Mouse (Mus musculus): ENCODE measurements at regions not wholly inside any gene's neighbourhood (a gene's known extent, or its start where the extent isn't known, plus 50 kb on each side); places are given as distances from the start of the nearest gene placed in this dataset.

GRCm38 (mm10) chrX:162274581-162274980 lies 115.1 kb upstream of the Nhs start:
- Histone ChIP-seq H3K36me3 (no peaks in the 10 kb centered on the region), H3K27me3 (ENCODE audit: insufficient read depth, poor library complexity, severe bottlenecking) (no peaks in the 10 kb centered on the region), H3K4me1 (no peaks in the 10 kb centered on the region), H3K4me3 (no peak overlapping the region), H3K27ac (no peak overlapping the region), H3K9me3 (no peaks in the 10 kb centered on the region)
- no peak for DNase-seq (ENCODE audit: low spot score)
- 71% methylated on average over 5 of the region's 5 CpGs for WGBS

DNA sequence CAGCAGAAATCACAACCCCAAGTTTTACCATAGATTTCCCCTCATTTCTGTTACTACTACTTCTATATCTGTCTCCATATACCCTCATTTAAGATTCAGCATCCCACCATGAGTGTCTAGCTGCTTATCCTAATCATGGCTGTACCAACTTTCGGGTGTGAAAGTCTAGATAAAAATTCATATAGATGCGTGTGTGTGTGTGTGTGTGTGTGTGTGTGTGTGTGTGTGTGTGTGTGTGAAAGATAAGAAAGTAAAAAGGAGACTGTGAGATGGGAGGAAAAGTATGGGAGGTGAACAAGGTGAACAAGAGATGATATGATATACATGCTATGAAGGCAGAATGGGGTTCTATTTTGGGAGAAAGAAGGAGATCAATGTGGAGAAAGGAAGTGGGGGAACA lies 111.7 kb upstream of the Nhs start:
- 57% methylated on average over 2 of the region's 2 CpGs for WGBS
- no peaks in the 10 kb centered on the region for H3K27me3 ChIP-seq (ENCODE audit: insufficient read depth, poor library complexity, severe bottlenecking)
- no peak overlapping the region for H3K27ac ChIP-seq
- no peak for DNase-seq (ENCODE audit: low spot score)
- H3K4me1 ChIP-seq: no peaks in the 10 kb centered on the region
- no peaks in the 10 kb centered on the region for H3K9me3 ChIP-seq
- H3K4me3 ChIP-seq: no peak overlapping the region
- H3K36me3 ChIP-seq: no peaks in the 10 kb centered on the region

DNA sequence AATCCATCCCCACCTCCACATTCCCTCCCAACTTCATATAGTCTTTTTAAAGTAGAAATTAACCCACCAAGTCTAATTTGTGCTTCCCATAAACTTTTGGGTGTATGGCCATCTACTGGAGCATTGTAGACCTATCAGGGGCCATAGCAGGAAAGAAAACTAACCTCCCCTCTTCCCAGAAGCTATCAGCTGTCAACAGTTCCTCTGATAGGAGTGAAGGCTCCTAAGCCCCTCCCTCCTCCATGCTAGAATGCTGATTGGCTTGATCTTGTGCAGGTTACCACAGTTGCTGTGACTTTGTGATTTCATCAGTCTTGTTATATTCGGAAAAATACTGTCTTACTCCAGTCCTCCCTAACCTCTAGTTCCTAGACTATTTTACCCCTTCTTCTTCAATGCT lies 109.4 kb upstream of the Nhs start:
- H3K36me3 ChIP-seq: no peaks in the 10 kb centered on the region
- 70% methylated on average over 1 of the region's 1 CpGs for WGBS
- no peak for DNase-seq (ENCODE audit: low spot score)
- H3K4me1 ChIP-seq: no peaks in the 10 kb centered on the region
- H3K9me3 ChIP-seq: no peaks in the 10 kb centered on the region
- no peaks in the 10 kb centered on the region for H3K27me3 ChIP-seq (ENCODE audit: insufficient read depth, poor library complexity, severe bottlenecking)
- no peak overlapping the region for H3K27ac ChIP-seq
- no peak overlapping the region for H3K4me3 ChIP-seq

DNA sequence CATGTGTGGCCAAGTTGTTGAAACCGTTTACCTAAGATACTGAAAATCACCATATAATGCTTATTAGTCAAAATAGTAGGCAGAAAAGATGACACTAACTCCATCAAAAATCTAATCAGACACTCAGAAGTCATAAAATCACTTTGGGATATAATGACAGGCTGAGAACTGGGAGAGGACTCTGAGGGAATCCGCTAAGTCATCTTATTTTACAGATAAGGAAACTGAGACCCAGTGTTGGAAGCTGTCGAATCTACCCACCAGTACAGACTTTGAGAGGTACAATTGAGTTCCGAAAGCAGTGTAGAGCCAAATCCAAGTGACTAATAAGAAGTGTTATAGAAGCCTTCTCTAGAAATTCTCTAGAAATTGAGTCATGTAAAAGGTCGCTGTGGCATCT lies 108.6 kb upstream of the Nhs start:
- Histone ChIP-seq H3K4me1 (no peaks in the 10 kb centered on the region), H3K36me3 (no peaks in the 10 kb centered on the region), H3K27ac (no peak overlapping the region), H3K9me3 (no peaks in the 10 kb centered on the region), H3K27me3 (ENCODE audit: insufficient read depth, poor library complexity, severe bottlenecking) (no peaks in the 10 kb centered on the region), H3K4me3 (no peak overlapping the region)
- 77% methylated on average over 5 of the region's 5 CpGs for WGBS
- DNase-seq (ENCODE audit: low spot score): no peak

DNA sequence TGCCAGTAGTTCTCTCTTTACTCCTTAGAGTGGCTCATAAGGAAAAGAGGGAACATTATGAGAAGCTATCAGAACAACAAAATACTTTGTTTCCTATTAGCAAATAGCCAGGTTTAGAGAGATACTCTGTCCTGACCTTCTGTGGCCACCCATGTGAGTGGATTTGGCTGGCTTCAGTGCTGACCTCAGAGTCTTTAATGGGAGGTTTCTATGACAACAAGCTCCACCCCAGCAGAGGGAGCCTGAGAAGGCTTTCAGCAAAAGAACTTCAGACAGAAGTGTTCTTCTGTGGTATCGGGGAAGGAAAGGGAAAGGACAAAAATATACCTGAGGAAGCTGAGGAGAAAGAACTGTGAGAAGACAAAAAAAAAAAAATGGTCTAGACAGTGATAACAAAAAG lies 108.1 kb upstream of the Nhs start:
- 33% methylated on average over 1 of the region's 1 CpGs for WGBS
- H3K9me3 ChIP-seq: no peaks in the 10 kb centered on the region
- no peaks in the 10 kb centered on the region for H3K36me3 ChIP-seq
- no peaks in the 10 kb centered on the region for H3K4me1 ChIP-seq
- DNase-seq (ENCODE audit: low spot score): no peak
- no peaks in the 10 kb centered on the region for H3K27me3 ChIP-seq (ENCODE audit: insufficient read depth, poor library complexity, severe bottlenecking)
- no peak overlapping the region for H3K27ac ChIP-seq
- no peak overlapping the region for H3K4me3 ChIP-seq

GRCm38 (mm10) chrX:162266769-162267168 lies 107.2 kb upstream of the Nhs start:
- no peaks in the 10 kb centered on the region for H3K27me3 ChIP-seq (ENCODE audit: insufficient read depth, poor library complexity, severe bottlenecking)
- 62% methylated on average over 1 of the region's 1 CpGs for WGBS
- DNase-seq (ENCODE audit: low spot score): no peak
- H3K27ac ChIP-seq: no peak overlapping the region
- H3K36me3 ChIP-seq: no peaks in the 10 kb centered on the region
- H3K4me3 ChIP-seq: no peak overlapping the region
- no peaks in the 10 kb centered on the region for H3K9me3 ChIP-seq
- H3K4me1 ChIP-seq: no peaks in the 10 kb centered on the region

DNA sequence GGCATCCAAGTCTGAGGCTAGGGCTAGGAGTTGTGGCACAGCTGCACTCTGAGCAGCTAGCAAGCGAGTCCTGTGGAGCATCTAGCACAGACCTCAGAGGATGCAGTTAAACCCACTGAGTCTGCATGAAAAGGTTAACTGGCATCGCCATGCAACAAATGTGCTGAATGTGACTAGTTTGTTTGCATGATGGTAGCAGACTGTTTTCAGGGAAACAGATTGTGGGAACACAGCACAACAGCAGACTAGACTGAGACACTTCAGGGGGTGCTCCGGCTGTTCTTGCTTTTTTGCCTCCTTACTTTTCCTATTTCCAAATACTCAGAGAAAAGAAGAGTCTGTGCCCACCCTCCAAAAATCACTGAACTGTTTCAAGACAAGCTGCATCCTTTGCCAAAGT lies 97.9 kb upstream of the Nhs start:
- Histone ChIP-seq H3K36me3 (no peaks in the 10 kb centered on the region), H3K27me3 (ENCODE audit: insufficient read depth, poor library complexity, severe bottlenecking) (peaks cover 3% of the 10 kb centered on the region; the same call in 1 of the 2 replicates), H3K4me3 (no peak overlapping the region), H3K4me1 (no peaks in the 10 kb centered on the region), H3K9me3 (no peaks in the 10 kb centered on the region), H3K27ac (no peak overlapping the region)
- WGBS: 75% methylated on average over 3 of the region's 3 CpGs
- DNase-seq (ENCODE audit: low spot score): no peak

DNA sequence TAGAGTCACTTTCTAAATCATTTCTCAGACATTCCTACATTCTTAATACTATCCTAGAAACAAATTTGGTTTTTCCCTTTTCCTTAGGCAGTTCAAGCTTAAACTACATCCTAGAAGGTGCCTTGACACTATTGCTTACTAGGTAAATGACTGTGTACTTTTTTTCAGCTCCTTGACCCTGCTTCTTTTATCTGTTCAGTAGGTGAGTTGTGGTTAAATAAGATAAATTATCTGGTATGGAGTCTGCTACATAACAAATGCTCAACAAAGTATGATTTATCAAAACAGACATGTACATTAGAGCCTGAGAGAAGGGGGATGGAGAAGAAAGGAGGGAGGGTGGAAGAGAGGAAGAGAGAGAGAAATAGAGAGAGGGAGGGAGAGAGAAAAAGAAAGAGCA lies 96.3 kb upstream of the Nhs start:
- Histone ChIP-seq H3K4me1 (no peaks in the 10 kb centered on the region), H3K27ac (no peak overlapping the region), H3K36me3 (no peaks in the 10 kb centered on the region), H3K4me3 (no peak overlapping the region), H3K27me3 (ENCODE audit: insufficient read depth, poor library complexity, severe bottlenecking) (peaks cover 3% of the 10 kb centered on the region; the same call in 1 of the 2 replicates), H3K9me3 (no peaks in the 10 kb centered on the region)
- DNase-seq (ENCODE audit: low spot score): no peak

GRCm38 (mm10) chrX:162241291-162241690 lies 81.8 kb upstream of the Nhs start:
- Histone ChIP-seq H3K27me3 (ENCODE audit: insufficient read depth, poor library complexity, severe bottlenecking) (0 out of 2 replicates have a peak, but pooled peaks cover 9% of the 10 kb centered on the region), H3K9me3 (no peaks in the 10 kb centered on the region), H3K27ac (no peak overlapping the region), H3K36me3 (no peaks in the 10 kb centered on the region), H3K4me1 (no peaks in the 10 kb centered on the region), H3K4me3 (no peak overlapping the region)
- 70% methylated on average over 3 of the region's 3 CpGs for WGBS
- no peak for DNase-seq (ENCODE audit: low spot score)

GRCm38 (mm10) chrX:162235552-162235951 lies 76.0 kb upstream of the Nhs start:
- DNase-seq (ENCODE audit: low spot score): no peak
- 83% methylated on average over 5 of the region's 5 CpGs for WGBS
- Histone ChIP-seq H3K27me3 (ENCODE audit: insufficient read depth, poor library complexity, severe bottlenecking) (peaks cover 6% of the 10 kb centered on the region; the same call in 1 of the 2 replicates), H3K9me3 (no peaks in the 10 kb centered on the region), H3K36me3 (no peaks in the 10 kb centered on the region), H3K27ac (no peak overlapping the region), H3K4me1 (no peaks in the 10 kb centered on the region), H3K4me3 (no peak overlapping the region)

DNA sequence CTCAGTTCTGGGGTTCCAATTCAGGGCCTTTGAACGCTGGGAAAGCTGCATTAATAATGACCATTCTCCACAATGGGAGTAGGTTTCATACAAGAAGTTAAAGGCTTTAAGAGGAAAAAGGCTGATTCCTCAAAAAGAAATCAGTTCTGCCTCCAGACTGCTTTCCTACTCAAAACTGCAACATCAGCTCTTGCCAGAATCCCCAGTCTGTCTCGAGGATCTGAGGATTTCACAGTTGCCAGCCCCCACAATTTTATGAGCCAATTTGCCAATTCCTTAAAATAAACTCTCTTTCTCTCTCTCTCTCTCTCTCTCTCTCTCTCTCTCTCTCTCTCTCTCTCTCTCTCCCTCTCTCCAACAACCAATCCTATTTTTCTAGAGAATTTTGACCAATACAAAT lies 51.3 kb upstream of the Nhs start:
- Histone ChIP-seq H3K27ac (no peak overlapping the region), H3K27me3 (ENCODE audit: insufficient read depth, poor library complexity, severe bottlenecking) (no peaks in the 10 kb centered on the region), H3K4me3 (no peak overlapping the region), H3K36me3 (no peaks in the 10 kb centered on the region), H3K9me3 (no peaks in the 10 kb centered on the region), H3K4me1 (no peaks in the 10 kb centered on the region)
- WGBS: 59% methylated on average over 2 of the region's 2 CpGs
- no peak for DNase-seq (ENCODE audit: low spot score)
